Mouse (Mus musculus): ENCODE data around the gene Gse1.
A peak's percentile ranks its signal among the peaks of the same experiment; 100 is the strongest.

Gse1 gene

DNA sequence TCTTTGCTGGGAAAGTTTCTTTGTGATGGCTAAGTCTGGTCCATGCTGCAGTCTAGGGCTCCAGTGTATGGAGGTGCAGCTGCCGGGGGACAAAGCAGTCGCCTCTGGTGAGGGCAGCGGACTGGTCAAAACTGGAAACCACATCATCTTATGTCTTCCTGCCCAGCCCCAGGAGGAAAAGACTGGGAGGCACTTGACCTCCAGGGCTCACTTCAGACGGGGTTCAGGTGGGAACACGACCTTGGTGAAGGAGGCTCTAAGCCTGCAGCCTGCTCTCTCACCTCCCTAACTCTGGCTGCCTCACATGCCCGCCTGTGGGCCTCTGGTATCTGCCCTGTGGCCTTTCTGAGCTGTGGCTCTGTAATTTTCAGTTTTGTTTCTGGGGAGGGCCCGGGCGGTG is 305.8 kb downstream of the Gse1 start:
- DNase-seq (ENCODE audit: low read depth, low spot score): no peak

GRCm38 (mm10) chr8:120534504-120535368 is 306.5 kb downstream of the Gse1 start:
- peak; percentile 72 for DNase-seq (ENCODE audit: low read depth, low spot score)

GRCm38 (mm10) chr8:120535452-120536305 is 307.4 kb downstream of the Gse1 start:
- no peak for DNase-seq (ENCODE audit: low read depth, low spot score)

DNA sequence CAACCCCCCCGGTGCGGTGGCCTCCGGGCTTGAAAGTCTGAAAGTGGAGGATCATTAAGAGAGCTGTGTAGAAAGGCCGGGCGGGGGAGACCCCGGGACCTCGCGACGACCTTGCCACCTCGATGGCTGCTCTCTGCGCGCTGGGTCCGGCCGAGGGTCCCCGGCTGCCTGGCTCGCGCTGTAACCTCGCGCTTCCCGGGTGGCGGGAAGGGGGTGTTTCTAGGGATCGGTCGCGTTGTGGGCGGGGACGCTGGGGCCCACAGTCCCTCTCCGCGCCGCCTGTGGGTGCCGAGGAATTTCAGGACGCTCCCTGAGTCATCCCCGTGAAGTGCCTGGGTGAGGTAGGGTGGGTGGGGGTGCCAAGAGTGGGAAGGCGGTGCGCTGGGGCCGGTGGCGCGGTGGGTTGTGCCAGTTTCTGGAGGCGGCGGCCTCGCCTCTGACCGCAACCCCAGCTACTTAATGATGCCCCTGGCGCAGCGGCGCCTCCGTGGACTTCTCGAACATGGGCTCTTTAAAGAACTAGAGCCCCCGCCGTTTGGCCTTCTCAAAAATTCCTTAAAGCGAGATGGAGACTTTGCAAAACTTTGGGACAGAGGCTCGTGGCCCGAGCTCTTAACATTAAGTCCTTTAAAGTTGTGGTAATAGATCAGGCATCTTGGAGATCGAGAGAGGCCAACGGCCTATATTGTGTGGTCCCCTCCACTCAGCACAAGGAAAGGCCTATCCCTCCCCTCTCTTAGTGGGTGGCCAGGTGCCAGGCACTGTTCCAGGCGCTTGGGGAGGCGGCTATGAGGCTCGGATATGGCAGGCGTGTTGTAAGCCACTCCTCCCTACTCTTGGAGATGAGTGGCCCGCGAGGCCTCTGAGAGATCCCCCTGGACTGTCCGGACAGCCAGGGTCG is 308.3 kb downstream of the Gse1 start:
- peak; percentile 46 for DNase-seq (ENCODE audit: low read depth, low spot score)

DNA sequence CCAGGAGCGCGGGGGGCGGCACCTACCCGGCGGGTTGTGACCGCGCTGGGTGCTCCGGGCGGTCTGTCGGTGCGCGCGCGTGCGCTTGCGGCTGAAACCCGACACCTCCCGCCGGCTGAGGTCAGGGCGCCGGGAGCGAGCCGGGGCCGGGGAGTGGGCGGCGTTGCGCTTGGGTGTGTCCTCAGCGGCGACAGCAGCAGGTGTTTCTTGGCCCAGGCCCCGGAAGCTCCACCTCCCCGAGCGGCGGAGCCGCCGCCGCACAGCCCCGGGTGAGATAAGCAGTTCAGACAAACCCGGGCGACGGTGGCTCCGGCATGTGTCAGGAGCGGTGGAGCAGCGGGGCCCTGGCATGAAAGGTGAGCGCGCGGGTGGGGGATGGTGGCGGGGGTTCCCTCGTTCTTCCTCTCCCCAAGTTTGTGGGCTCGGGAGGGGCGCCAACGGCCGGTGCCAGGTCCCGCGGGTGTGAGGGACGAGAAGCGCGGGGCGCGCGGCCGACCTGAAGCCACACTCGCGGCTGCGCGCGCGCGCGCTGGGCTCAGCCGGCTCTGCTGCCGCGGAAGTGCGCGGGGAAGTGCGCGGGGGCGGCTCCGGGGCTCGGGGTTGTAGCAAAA is 309.1 kb downstream of the Gse1 start:
- DNase-seq (ENCODE audit: low read depth, low spot score): peak; percentile 74

GRCm38 (mm10) chr8:120537818-120538396 is 309.7 kb downstream of the Gse1 start:
- peak; percentile 36 for DNase-seq (ENCODE audit: low read depth, low spot score)

- peak; percentile 44 for DNase-seq (ENCODE audit: low read depth, low spot score)
These were observed 310.4 kb downstream of the Gse1 start for GRCm38 (mm10) chr8:120538397-120539240.

DNA sequence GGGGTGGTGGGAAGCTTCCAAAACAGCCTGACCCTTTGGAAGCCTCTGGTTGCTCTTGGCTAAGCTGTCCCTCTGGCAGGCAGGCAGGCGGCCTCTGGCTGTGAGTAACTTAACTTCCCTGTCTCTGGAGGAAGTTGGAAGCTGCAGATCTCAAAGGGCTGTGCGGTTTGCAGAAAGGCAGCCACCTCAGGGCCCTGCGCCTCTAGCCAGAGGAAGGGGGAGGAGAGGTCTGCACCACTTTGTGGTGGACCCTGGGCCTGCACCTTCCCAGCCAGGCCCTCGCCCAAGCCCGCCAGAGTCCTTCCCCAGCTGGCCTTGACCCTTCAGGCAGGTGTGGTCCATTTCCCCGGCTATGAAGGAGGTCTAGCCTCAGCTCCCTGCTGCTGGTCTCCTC is 311.1 kb downstream of the Gse1 start:
- DNase-seq (ENCODE audit: low read depth, low spot score): no peak

DNA sequence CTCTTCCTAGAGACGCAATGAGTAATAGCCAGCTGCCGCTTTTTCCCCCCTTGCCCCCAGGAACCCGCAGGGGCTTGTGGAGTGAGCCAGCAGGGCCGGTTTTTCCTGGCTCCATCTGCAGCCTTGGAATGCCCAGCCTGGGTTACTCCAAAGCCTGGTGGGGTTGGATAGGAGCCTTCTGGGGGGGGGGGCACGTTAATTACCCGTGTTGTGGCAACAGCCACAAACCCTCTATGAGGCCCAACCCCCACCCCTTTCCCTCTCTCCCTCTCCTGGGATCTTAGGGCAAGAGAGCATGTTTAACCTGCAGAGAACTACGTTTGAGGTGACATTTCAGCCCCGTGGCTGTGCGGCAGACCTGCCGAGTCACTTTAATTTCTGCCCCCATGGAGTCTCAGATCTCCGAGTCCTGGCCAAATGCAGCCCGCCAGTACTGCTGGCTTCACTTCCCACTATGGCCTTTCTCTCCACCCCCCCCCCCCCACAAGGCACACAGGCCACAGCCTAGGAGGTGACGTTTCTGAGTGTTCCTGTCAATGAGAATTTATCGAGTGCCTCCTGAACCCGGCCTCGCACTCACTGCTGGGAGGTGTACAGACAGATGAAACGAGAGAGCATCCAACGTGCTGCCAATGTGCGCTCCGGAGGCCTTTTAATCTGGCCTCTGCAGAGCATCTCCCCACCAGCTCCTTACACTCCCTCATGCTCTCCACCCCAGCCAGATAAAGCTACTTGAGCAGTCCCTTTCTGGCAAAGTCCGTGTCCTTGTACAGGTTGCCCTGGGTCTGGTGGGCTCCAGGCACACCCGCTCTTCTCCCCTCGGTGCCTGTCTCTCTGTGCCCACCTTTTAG is 311.7 kb downstream of the Gse1 start:
- peak; percentile 48 for DNase-seq (ENCODE audit: low read depth, low spot score)

GRCm38 (mm10) chr8:120542995-120543394 is 314.7 kb downstream of the Gse1 start:
- no peak for DNase-seq (ENCODE audit: low read depth, low spot score)

GRCm38 (mm10) chr8:120543416-120544055 is 315.3 kb downstream of the Gse1 start:
- DNase-seq (ENCODE audit: low read depth, low spot score): no peak

- DNase-seq (ENCODE audit: low read depth, low spot score): no peak
These were observed 315.9 kb downstream of the Gse1 start for GRCm38 (mm10) chr8:120544155-120544554.

- DNase-seq (ENCODE audit: low read depth, low spot score): no peak
These were observed 319.3 kb downstream of the Gse1 start for GRCm38 (mm10) chr8:120547562-120547961.

GRCm38 (mm10) chr8:120548313-120548761 is 320.1 kb downstream of the Gse1 start:
- DNase-seq (ENCODE audit: low read depth, low spot score): no peak

GRCm38 (mm10) chr8:120549321-120549921 is 321.2 kb downstream of the Gse1 start:
- DNase-seq (ENCODE audit: low read depth, low spot score): no peak

DNA sequence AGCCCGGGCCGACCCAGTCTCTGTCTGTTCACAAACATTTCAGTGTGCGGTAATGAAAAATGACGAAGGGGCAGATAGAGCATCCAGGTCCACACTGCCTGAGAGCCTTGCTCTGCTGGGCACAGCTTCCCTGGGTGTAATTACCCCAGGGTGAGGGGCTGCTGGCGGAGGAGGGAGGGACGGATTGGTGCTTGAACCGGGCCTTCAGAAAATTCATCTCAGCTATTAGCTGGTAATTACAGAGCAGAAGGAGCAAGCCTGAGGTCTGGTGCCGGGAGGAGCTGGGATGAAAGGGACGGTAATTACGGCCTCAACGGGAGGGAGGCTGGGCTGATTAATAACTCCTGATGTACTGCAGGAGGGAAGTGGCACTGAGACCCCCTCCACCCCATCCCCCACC is 321.7 kb downstream of the Gse1 start:
- no peak for DNase-seq (ENCODE audit: low read depth, low spot score)

- no peak for DNase-seq (ENCODE audit: low read depth, low spot score)
These were observed 322.2 kb downstream of the Gse1 start for GRCm38 (mm10) chr8:120550430-120550829.

Data from c-Kit-negative CD71-positive TER-119-positive erythroid progenitor cells, embryonic 14.5 days (primary cell).